Mouse (Mus musculus): ENCODE data around the gene Pi4k2a.

Pi4k2a gene

DNA sequence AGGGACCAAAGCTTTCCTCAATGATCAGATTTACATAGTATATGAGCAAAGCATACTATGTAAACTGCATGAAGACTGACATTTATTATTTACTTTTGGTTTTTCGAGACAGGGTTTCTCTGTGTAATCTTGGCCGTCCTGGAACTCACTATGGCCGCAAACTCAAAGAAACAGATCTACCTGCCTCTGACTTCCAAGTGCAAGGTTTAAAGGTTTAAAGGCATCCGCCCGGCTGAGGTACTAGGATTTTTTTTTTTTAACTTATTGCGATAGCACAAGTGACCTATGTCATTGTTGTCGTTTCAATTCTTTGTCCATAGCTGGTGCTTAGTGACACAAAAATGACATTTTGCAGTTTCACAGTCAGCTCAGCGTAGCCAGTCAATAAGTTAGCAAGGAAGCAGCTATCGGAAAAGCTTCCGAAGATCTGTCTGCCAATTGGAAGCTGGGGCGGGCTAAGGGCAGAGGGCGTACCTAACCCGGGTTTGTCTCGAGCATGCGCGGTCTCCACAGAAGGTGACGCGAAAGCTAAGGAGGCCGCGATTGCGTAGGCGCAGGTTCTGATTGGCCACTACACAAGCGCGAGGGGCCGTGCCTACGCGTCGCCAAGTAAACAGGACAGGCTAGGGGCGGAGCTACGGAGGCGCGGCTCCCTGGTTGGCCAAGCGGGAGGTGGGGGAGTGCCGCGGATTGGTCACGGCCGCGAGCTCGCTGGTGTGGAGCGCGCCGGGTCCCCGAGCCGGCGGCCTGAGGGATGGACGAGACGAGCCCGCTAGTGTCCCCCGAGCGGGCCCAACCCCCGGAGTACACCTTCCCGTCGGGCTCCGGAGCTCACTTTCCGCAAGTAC, at the start of gene Pi4k2a:
TSS of gene Pi4k2a (plus strand) at position 723 of the 848 bp plus-strand sequence.
- peak; percentile 85 to 99 for DNase-seq (ENCODE audit: low spot score in 2 of 2)

- DNase-seq (ENCODE audit: low spot score in 2 of 2) = no peak
These were observed 46.3 kb upstream of the Pi4k2a start for GRCm38 (mm10) chr19:42043988-42044387.

- peak; percentile 50 to 65 for DNase-seq (ENCODE audit: low spot score in 2 of 2)
These were observed 44.8 kb upstream of the Pi4k2a start, which contains the start of gene Hoga1 for GRCm38 (mm10) chr19:42045269-42046102. Gene Hoga1 (plus strand): TSS chr19:42045610.

DNA sequence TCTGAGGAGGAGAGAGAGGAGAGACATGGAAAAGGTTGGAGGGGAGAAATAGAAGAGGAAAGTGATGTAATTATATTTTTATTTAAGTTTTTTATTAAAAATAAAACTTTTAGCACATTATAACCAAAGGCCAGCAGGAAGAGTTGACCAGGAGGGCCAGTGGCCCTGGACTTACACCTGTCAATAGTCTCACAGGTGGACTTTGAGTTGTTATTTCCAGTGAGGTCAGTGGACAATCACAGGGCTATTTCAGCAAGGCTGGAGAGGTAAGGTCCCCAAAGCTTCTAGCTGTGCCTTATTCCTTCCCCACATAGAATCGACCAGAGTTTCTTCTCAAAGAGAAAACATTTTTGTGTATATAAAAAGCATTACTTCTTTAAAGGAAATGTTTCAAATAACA, 40.0 kb upstream of the Pi4k2a start:
- DNase-seq (ENCODE audit: low spot score in 2 of 2) = no peak

- no peak for DNase-seq (ENCODE audit: low spot score in 2 of 2)
These were observed 38.9 kb upstream of the Pi4k2a start for GRCm38 (mm10) chr19:42051351-42051750.

GRCm38 (mm10) chr19:42051948-42052347, 38.3 kb upstream of the Pi4k2a start, which contains the start of gene 4933411K16Rik:
Gene 4933411K16Rik (plus strand): TSS chr19:42052248.
- DNase-seq (ENCODE audit: low spot score in 2 of 2) = no peak

- no peak for DNase-seq (ENCODE audit: low spot score in 2 of 2)
These were observed 36.0 kb upstream of the Pi4k2a start for GRCm38 (mm10) chr19:42054255-42054654.

GRCm38 (mm10) chr19:42055881-42056280, 34.4 kb upstream of the Pi4k2a start:
- DNase-seq (ENCODE audit: low spot score in 2 of 2) = peak in 1 of 2 experiments; percentile 49

GRCm38 (mm10) chr19:42056719-42057409, 33.4 kb upstream of the Pi4k2a start:
- DNase-seq (ENCODE audit: low spot score in 2 of 2) = no peak

- DNase-seq (ENCODE audit: low spot score in 2 of 2) = no peak
These were observed 31.8 kb upstream of the Pi4k2a start for GRCm38 (mm10) chr19:42058426-42058825.

DNA sequence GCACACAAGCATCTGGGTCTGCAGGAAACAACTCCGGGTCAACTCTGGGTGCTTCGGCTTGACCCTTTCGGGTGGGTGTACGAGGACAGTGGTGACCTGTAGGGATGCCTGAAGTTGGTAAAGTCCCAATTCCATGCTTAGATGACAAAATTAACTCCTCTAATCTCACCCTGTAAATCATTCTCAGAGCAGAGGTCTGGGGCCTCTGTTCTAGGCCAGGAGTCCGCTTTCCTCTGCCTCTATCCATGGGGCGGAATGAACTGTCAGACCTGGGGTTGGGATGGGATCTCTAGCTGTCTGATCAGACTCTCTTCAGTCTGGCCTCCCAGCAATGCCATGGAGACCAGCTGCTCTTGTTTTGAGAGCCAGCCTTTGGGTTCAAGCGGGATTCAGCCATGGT, 28.8 kb upstream of the Pi4k2a start:
- DNase-seq (ENCODE audit: low spot score in 2 of 2) = no peak

DNA sequence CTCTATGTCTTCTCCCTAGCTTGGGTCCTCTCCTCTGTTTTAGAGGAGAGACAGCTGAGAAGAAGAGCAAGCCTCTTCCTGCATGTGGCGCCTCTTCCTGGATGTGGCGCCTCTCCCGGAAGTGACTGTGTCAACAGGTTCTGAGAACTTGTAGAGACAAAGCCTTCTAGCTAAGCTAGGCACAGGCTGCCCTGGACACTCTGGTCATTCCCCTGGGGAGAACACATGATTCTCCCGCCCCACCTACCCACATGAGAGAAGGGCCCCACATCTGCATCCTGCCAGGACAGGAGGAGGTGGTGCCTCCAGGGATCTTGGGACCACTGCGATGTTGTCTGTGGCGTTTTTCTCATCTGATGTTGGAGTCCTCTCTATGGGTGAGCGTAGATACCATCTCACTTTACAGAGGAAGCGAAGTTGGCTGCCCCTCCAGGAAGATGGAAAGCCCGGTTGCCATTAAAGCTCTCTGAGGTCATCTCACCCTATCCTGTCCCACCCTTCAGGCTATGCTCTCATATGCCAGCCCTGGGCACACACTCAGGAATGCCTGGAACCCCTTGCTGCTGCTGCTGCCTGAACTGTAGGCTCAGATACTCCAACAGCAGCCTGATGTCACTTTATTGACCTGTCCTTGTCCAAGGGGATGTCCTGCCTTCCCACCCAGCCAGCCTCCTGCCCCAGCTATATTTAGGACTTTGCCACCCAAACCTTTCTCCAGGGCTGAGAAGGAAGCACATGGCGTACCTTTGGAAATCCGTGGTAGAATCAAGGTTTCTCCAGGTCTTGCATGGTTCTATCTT, 21.6 kb upstream of the Pi4k2a start:
- DNase-seq (ENCODE audit: low spot score in 2 of 2) = no peak

- no peak for DNase-seq (ENCODE audit: low spot score in 2 of 2)
These were observed 21.1 kb upstream of the Pi4k2a start for GRCm38 (mm10) chr19:42069241-42069525.

DNA sequence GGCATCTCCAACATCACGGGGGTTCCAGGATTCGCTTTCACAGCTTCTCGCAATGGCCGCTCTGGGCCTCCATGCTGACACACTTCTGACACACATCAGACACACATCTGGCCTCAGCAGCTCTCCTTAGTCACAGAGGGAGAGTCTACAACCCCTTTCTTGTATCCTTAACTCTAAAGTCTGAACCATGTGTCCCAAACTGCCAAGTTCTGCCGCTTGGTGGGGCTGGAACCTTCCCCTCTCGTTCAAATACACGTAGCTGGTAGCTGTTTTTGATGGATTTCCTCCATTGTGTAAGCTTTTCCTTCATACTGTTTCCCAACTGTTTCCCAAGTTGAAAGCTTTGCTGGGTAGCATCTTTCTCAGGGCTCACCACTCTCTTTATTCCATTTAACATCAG, 19.0 kb upstream of the Pi4k2a start:
- DNase-seq (ENCODE audit: low spot score in 2 of 2) = no peak

- DNase-seq (ENCODE audit: low spot score in 2 of 2) = no peak
These were observed 18.2 kb upstream of the Pi4k2a start for GRCm38 (mm10) chr19:42071886-42072608.

DNA sequence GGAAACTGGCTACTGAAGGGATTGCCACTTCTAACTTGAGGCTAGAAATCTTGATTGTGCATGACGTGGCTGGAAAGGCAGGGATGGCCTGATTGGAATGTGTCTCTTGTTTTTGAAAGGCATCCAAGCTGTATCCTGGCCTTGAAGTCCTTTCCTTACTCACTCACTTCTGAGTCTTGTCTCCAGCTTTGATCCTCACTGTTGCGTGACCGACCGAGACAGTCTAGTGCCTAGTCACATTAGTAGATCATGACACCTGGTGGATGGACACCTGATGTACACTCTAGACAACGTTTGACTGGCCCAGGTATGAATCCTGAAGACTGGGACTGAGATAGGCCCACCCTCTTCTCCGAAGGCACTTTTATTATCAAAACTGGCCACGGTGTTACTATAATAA, 17.5 kb upstream of the Pi4k2a start:
- DNase-seq (ENCODE audit: low spot score in 2 of 2) = no peak

GRCm38 (mm10) chr19:42075051-42075450, 15.2 kb upstream of the Pi4k2a start:
- no peak for DNase-seq (ENCODE audit: low spot score in 2 of 2)

GRCm38 (mm10) chr19:42075992-42076391, 14.3 kb upstream of the Pi4k2a start:
- DNase-seq (ENCODE audit: low spot score in 2 of 2) = no peak

DNA sequence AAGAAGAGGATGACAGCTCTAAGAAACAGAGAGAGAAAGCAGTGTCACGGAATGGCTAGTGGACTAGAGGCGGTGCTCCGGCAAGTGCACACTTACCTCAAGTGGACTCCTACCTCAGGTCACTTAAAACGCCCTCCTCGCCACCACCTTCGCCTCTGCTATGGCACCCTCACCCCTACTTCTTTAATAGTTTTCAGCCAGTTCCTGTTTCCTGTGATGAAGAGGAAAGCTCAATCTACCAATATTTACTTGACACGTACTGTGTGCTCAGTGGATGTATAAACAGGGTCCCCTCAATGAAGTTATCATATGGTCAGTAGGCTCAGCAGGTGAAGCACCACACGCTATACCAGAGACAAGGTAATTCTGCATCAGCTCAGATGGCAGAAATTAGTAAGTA, 11.7 kb upstream of the Pi4k2a start:
- no peak for DNase-seq (ENCODE audit: low spot score in 2 of 2)

GRCm38 (mm10) chr19:42079006-42079405, 11.3 kb upstream of the Pi4k2a start:
- no peak for DNase-seq (ENCODE audit: low spot score in 2 of 2)

GRCm38 (mm10) chr19:42079950-42080349, 10.3 kb upstream of the Pi4k2a start:
- DNase-seq (ENCODE audit: low spot score in 2 of 2) = no peak

Data from urinary bladder, adult 18-20 months (tissue).